Mouse (Mus musculus) embryonic facial prominence, embryonic 14.5 days (tissue): Measurements from ENCODE around the gene Atp2a3. TPM values are rescaled to one million over a fixed set of nuclear protein-coding genes. Genes with fewer than 3 reads are reported as not detected.

Experiments
- ATAC-seq: fragments of 200-750 bp; cut with Nextera tagmentation; 2 replicates; pipeline ENCODE4 v1.8.0; 2017; ENCODE audit warnings: low read depth, moderate number of reproducible peaks, moderate TSS enrichment
- DNase-seq: peaks from one replicate; pipeline ENCODE4 v3.0.0-alpha.2; 2015; ENCODE audit warnings: low spot score
- H3K27ac ChIP-seq: fragments of 300-500 bp; sonication (generic); replicated peaks from 2 replicates; pipeline ENCODE4 v1.5.1; 2014; ENCODE audit warnings: low read depth, mild to moderate bottlenecking, low read length, moderate library complexity
- H3K27me3 ChIP-seq: fragments of 300-500 bp; sonication (generic); replicated peaks from 2 replicates; pipeline ENCODE4 v1.6.1; 2014; ENCODE audit warnings: low read length; ENCODE audit not compliant: control insufficient read depth, insufficient read depth
- H3K36me3 ChIP-seq: fragments of 300-500 bp; sonication (generic); 2 replicates; pipeline ENCODE4 v1.6.1; 2014; ENCODE audit warnings: low read length, mixed read lengths; ENCODE audit not compliant: control insufficient read depth, insufficient read depth
- H3K4me1 ChIP-seq: fragments of 300-500 bp; sonication (generic); 2 replicates; pipeline ENCODE4 v1.6.1; 2014; ENCODE audit warnings: antibody characterized with exemption, low read length; ENCODE audit not compliant: control insufficient read depth, insufficient read depth
- H3K4me2 ChIP-seq: fragments of 300-500 bp; sonication (generic); 2 replicates; pipeline ENCODE4 v1.6.1; 2014; ENCODE audit warnings: low read depth, mild to moderate bottlenecking, low read length, moderate library complexity, mixed read lengths
- H3K4me3 ChIP-seq: fragments of 300-500 bp; sonication (generic); 2 replicates; pipeline ENCODE4 v1.5.1; 2014; ENCODE audit warnings: low read depth, mild to moderate bottlenecking, low read length
- H3K9ac ChIP-seq: fragments of 300-500 bp; sonication (generic); 2 replicates; pipeline ENCODE4 v1.6.1; 2014; ENCODE audit warnings: low read depth, mild to moderate bottlenecking, low read length, moderate library complexity, mixed read lengths
- H3K9me3 ChIP-seq: fragments of 300-500 bp; sonication (generic); 2 replicates; pipeline ENCODE4 v1.6.1; 2016; ENCODE audit warnings: low read length; ENCODE audit not compliant: control insufficient read depth
- WGBS: fragments of 180-500 bp; shearing (Covaris S2); extraction: QIAGEN DNeasy Blood & Tissue Kit; methylation state at CpG from one replicate; pipeline ENCODE4 v1.1.7; 2014; 5-methylcytosine and 5-hydroxymethylcytosine counted together
- polyA plus RNA-seq: library from polyadenylated mRNA; unstranded; fragments of >200 nt; fragmentation: Nextera tagmentation; extraction: Ambion mirVana; gene quantifications from 2 replicates; pipeline ENCODE4 v1.2.1, GENCODE M21; 2014

The Atp2a3 gene
- polyA plus RNA-seq, 1 experiment from 2014 or later, result 5.6 TPM

- Histone ChIP-seq H3K9ac (no peak overlapping the region), H3K9me3 (no peaks in the 10 kb centered on the region), H3K4me2 (no peak overlapping the region), H3K27ac (no peak overlapping the region), H3K27me3 (peaks cover 13% of the 10 kb centered on the region), H3K36me3 (no peaks in the 10 kb centered on the region), H3K4me3 (no peak overlapping the region), H3K4me1 (no peaks in the 10 kb centered on the region)
- 77% methylated on average over 6 of the region's 6 CpGs for WGBS
- ATAC-seq (no peak), DNase-seq (no peak)
These were observed 55.1 kb downstream of the Atp2a3 start for GRCm38 (mm10) chr11:73016103-73016420.

- WGBS, result 1% methylated on average over 19 of the region's 57 CpGs
- Histone ChIP-seq H3K4me1 (no peaks in the 10 kb centered on the region), H3K4me2 (peak within 1 kb of the TSS; percentile 96), H3K9ac (peak within 1 kb of the TSS; percentile 69), H3K4me3 (peak within 1 kb of the TSS; percentile 72), H3K27ac (no peak within 1 kb of the TSS), H3K27me3 (peaks cover 13% of the 10 kb centered on the region), H3K36me3 (no peaks in the 10 kb centered on the region), H3K9me3 (no peaks in the 10 kb centered on the region)
- ATAC-seq (peak; percentile 97), DNase-seq (peak; percentile 96)
These were observed 57.6 kb downstream of the Atp2a3 start, which contains the start of gene Camkk1 for GRCm38 (mm10) chr11:73018471-73019146. Gene Camkk1 (plus strand): TSS chr11:73019008.

GRCm38 (mm10) chr11:73019147-73019795, 58.3 kb downstream of the Atp2a3 start:
- no peaks in the 10 kb centered on the region for H3K36me3 ChIP-seq
- WGBS, result under 1% methylated on average over 35 of the region's 46 CpGs
- no peak overlapping the region for H3K27ac ChIP-seq
- H3K9ac ChIP-seq, result peak overlapping the region; percentile 69
- no peaks in the 10 kb centered on the region for H3K9me3 ChIP-seq
- DNase-seq (peak; percentile 38), ATAC-seq (peak; percentile 51)
- H3K4me1 ChIP-seq, result no peaks in the 10 kb centered on the region
- peaks cover 13% of the 10 kb centered on the region for H3K27me3 ChIP-seq
- H3K4me3 ChIP-seq, result peak overlapping the region; percentile 72
- H3K4me2 ChIP-seq, result peak overlapping the region; percentile 96

- Histone ChIP-seq H3K4me1 (no peaks in the 10 kb centered on the region), H3K9me3 (no peaks in the 10 kb centered on the region), H3K27me3 (peaks cover 13% of the 10 kb centered on the region), H3K36me3 (no peaks in the 10 kb centered on the region), H3K27ac (no peak overlapping the region), H3K4me2 (no peak overlapping the region), H3K9ac (no peak overlapping the region), H3K4me3 (no peak overlapping the region)
- 55% methylated on average over 6 of the region's 7 CpGs for WGBS
- DNase-seq, result no peak
- no peak for ATAC-seq
These were observed 60.2 kb downstream of the Atp2a3 start for GRCm38 (mm10) chr11:73020953-73021800.

- DNase-seq, result peak; percentile 59
These were observed 62.1 kb downstream of the Atp2a3 start for GRCm38 (mm10) chr11:73023099-73023498.

GRCm38 (mm10) chr11:73023827-73024226, 62.9 kb downstream of the Atp2a3 start:
- Histone ChIP-seq H3K36me3 (no peaks in the 10 kb centered on the region), H3K4me2 (no peak overlapping the region), H3K4me3 (no peak overlapping the region), H3K4me1 (no peaks in the 10 kb centered on the region), H3K27me3 (peaks cover 13% of the 10 kb centered on the region), H3K9me3 (no peaks in the 10 kb centered on the region), H3K9ac (no peak overlapping the region), H3K27ac (no peak overlapping the region)
- ATAC-seq (no peak), DNase-seq (no peak)
- WGBS, result 63% methylated on average over 4 of the region's 4 CpGs

More at GRCm38 (mm10) chr11:73023099-73023498, 62.1 kb downstream of the Atp2a3 start:
- no peak overlapping the region; the same call in 1 of the 2 replicates for H3K27ac ChIP-seq
- H3K9me3 ChIP-seq, result no peaks in the 10 kb centered on the region
- H3K4me1 ChIP-seq, result no peaks in the 10 kb centered on the region
- WGBS, result 45% methylated on average over 8 of the region's 9 CpGs
- ATAC-seq, result no peak; the same call in 1 of the 2 replicates
- no peak overlapping the region for H3K9ac ChIP-seq
- no peaks in the 10 kb centered on the region for H3K36me3 ChIP-seq
- H3K27me3 ChIP-seq, result peaks cover 13% of the 10 kb centered on the region
- no peak overlapping the region for H3K4me3 ChIP-seq
- H3K4me2 ChIP-seq, result no peak overlapping the region

GRCm38 (mm10) chr11:73024236-73024904, 63.4 kb downstream of the Atp2a3 start:
- no peak overlapping the region for H3K9ac ChIP-seq
- WGBS, result 46% methylated on average over 7 of the region's 7 CpGs
- H3K4me1 ChIP-seq, result no peaks in the 10 kb centered on the region
- no peaks in the 10 kb centered on the region for H3K36me3 ChIP-seq
- no peaks in the 10 kb centered on the region for H3K9me3 ChIP-seq
- H3K27ac ChIP-seq, result no peak overlapping the region
- H3K4me2 ChIP-seq, result no peak overlapping the region
- DNase-seq, result peak; percentile 63
- 0 out of 2 replicates have a peak, but pooled peaks have one; percentile 19 for ATAC-seq
- peaks cover 11% of the 10 kb centered on the region for H3K27me3 ChIP-seq
- H3K4me3 ChIP-seq, result no peak overlapping the region

GRCm38 (mm10) chr11:73026961-73027360, 66.0 kb downstream of the Atp2a3 start:
- H3K4me2 ChIP-seq, result no peak overlapping the region
- peaks cover 3% of the 10 kb centered on the region; the same call in 1 of the 2 replicates for H3K4me1 ChIP-seq
- no peaks in the 10 kb centered on the region for H3K27me3 ChIP-seq
- H3K4me3 ChIP-seq, result no peak overlapping the region
- H3K9me3 ChIP-seq, result no peaks in the 10 kb centered on the region
- no peak for ATAC-seq
- DNase-seq, result no peak
- 44% methylated on average over 8 of the region's 8 CpGs for WGBS
- H3K27ac ChIP-seq, result no peak overlapping the region
- no peaks in the 10 kb centered on the region for H3K36me3 ChIP-seq
- H3K9ac ChIP-seq, result no peak overlapping the region
